Mouse (Mus musculus): ENCODE measurements at regions not wholly inside any gene's neighbourhood (a gene's known extent, or its start where the extent isn't known, plus 50 kb on each side); places are given as distances from the start of the nearest gene placed in this dataset.

- Histone ChIP-seq H3K9me3 (replicated peaks; ENCODE audit: control insufficient read depth, low read length) (no peaks in the 10 kb centered on the region), H3K9ac (ENCODE audit: low read length) (no peak overlapping the region), H3K36me3 (ENCODE audit: control insufficient read depth, insufficient read depth, low read length) (no peaks in the 10 kb centered on the region), H3K4me2 (ENCODE audit: low read depth, low read length) (no peak overlapping the region), H3K27me3 (ENCODE audit: control insufficient read depth, insufficient read depth, low read length) (no peaks in the 10 kb centered on the region), H3K4me1 (ENCODE audit: control insufficient read depth, insufficient read depth, low read length) (no peaks in the 10 kb centered on the region), H3K27ac (ENCODE audit: low read length) (no peak overlapping the region), H3K4me3 (replicated peaks; ENCODE audit: low read length) (no peak overlapping the region)
- WGBS, result 90% methylated on average over 3 of the region's 3 CpGs
- no peak for ATAC-seq (ENCODE audit: insufficient read depth, low FRiP score)
These were observed 332.6 kb downstream of the Fam49a start for GRCm38 (mm10) chr12:12594567-12594966.

- H3K27me3 ChIP-seq (ENCODE audit: control insufficient read depth, insufficient read depth, low read length), result no peaks in the 10 kb centered on the region
These were observed 331.4 kb downstream of the Fam49a start for GRCm38 (mm10) chr12:12593343-12593742.

GRCm38 (mm10) chr12:12590753-12591291, 328.9 kb downstream of the Fam49a start:
- H3K9ac ChIP-seq (ENCODE audit: low read length), result no peak overlapping the region
- no peak overlapping the region for H3K4me3 ChIP-seq (replicated peaks; ENCODE audit: low read length)
- no peak for ATAC-seq (ENCODE audit: insufficient read depth, low FRiP score)
- H3K27ac ChIP-seq (ENCODE audit: low read length), result no peak overlapping the region
- H3K4me2 ChIP-seq (ENCODE audit: low read depth, low read length), result no peak overlapping the region
- WGBS, result 74% methylated on average over 8 of the region's 8 CpGs
- H3K27me3 ChIP-seq (ENCODE audit: control insufficient read depth, insufficient read depth, low read length), result no peaks in the 10 kb centered on the region
- no peaks in the 10 kb centered on the region for H3K9me3 ChIP-seq (replicated peaks; ENCODE audit: control insufficient read depth, low read length)
- no peaks in the 10 kb centered on the region for H3K36me3 ChIP-seq (ENCODE audit: control insufficient read depth, insufficient read depth, low read length)
- H3K4me1 ChIP-seq (ENCODE audit: control insufficient read depth, insufficient read depth, low read length), result no peaks in the 10 kb centered on the region

More at GRCm38 (mm10) chr12:12593343-12593742, 331.4 kb downstream of the Fam49a start:
- Histone ChIP-seq H3K36me3 (ENCODE audit: control insufficient read depth, insufficient read depth, low read length) (no peaks in the 10 kb centered on the region), H3K9ac (ENCODE audit: low read length) (no peak overlapping the region), H3K27ac (ENCODE audit: low read length) (no peak overlapping the region), H3K4me1 (ENCODE audit: control insufficient read depth, insufficient read depth, low read length) (no peaks in the 10 kb centered on the region), H3K4me3 (replicated peaks; ENCODE audit: low read length) (no peak overlapping the region), H3K9me3 (replicated peaks; ENCODE audit: control insufficient read depth, low read length) (no peaks in the 10 kb centered on the region), H3K4me2 (ENCODE audit: low read depth, low read length) (no peak overlapping the region)
- ATAC-seq (ENCODE audit: insufficient read depth, low FRiP score), result no peak
- WGBS, result 88% methylated on average over 2 of the region's 2 CpGs

GRCm38 (mm10) chr12:12588771-12589370, 326.9 kb downstream of the Fam49a start:
- no peaks in the 10 kb centered on the region for H3K27me3 ChIP-seq (ENCODE audit: control insufficient read depth, insufficient read depth, low read length)
- H3K4me1 ChIP-seq (ENCODE audit: control insufficient read depth, insufficient read depth, low read length), result no peaks in the 10 kb centered on the region
- no peak overlapping the region for H3K4me3 ChIP-seq (replicated peaks; ENCODE audit: low read length)
- WGBS, result 70% methylated on average over 5 of the region's 5 CpGs
- no peaks in the 10 kb centered on the region for H3K9me3 ChIP-seq (replicated peaks; ENCODE audit: control insufficient read depth, low read length)
- no peak overlapping the region for H3K4me2 ChIP-seq (ENCODE audit: low read depth, low read length)
- H3K9ac ChIP-seq (ENCODE audit: low read length), result no peak overlapping the region
- ATAC-seq (ENCODE audit: insufficient read depth, low FRiP score), result no peak
- H3K27ac ChIP-seq (ENCODE audit: low read length), result no peak overlapping the region
- no peaks in the 10 kb centered on the region for H3K36me3 ChIP-seq (ENCODE audit: control insufficient read depth, insufficient read depth, low read length)

GRCm38 (mm10) chr12:12586436-12586835, 324.5 kb downstream of the Fam49a start:
- WGBS, result 75% methylated on average over 6 of the region's 6 CpGs
- H3K36me3 ChIP-seq (ENCODE audit: control insufficient read depth, insufficient read depth, low read length), result no peaks in the 10 kb centered on the region

GRCm38 (mm10) chr12:12581271-12582186, 319.6 kb downstream of the Fam49a start:
- Histone ChIP-seq H3K36me3 (ENCODE audit: control insufficient read depth, insufficient read depth, low read length) (no peaks in the 10 kb centered on the region), H3K27me3 (ENCODE audit: control insufficient read depth, insufficient read depth, low read length) (no peaks in the 10 kb centered on the region), H3K4me1 (ENCODE audit: control insufficient read depth, insufficient read depth, low read length) (peaks cover 6% of the 10 kb centered on the region; the same call in 1 of the 2 replicates), H3K4me2 (ENCODE audit: low read depth, low read length) (no peak overlapping the region), H3K4me3 (replicated peaks; ENCODE audit: low read length) (no peak overlapping the region), H3K9me3 (replicated peaks; ENCODE audit: control insufficient read depth, low read length) (no peaks in the 10 kb centered on the region), H3K9ac (ENCODE audit: low read length) (no peak overlapping the region), H3K27ac (ENCODE audit: low read length) (no peak overlapping the region)
- WGBS, result 25% methylated on average over 19 of the region's 19 CpGs
- peak; percentile 50; the same call in 1 of the 2 replicates for ATAC-seq (ENCODE audit: insufficient read depth, low FRiP score)

More at GRCm38 (mm10) chr12:12586436-12586835, 324.5 kb downstream of the Fam49a start:
- Histone ChIP-seq H3K4me3 (replicated peaks; ENCODE audit: low read length) (no peak overlapping the region), H3K4me2 (ENCODE audit: low read depth, low read length) (no peak overlapping the region), H3K27ac (ENCODE audit: low read length) (no peak overlapping the region), H3K9ac (ENCODE audit: low read length) (no peak overlapping the region), H3K27me3 (ENCODE audit: control insufficient read depth, insufficient read depth, low read length) (no peaks in the 10 kb centered on the region), H3K4me1 (ENCODE audit: control insufficient read depth, insufficient read depth, low read length) (peaks cover 4% of the 10 kb centered on the region; the same call in 1 of the 2 replicates), H3K9me3 (replicated peaks; ENCODE audit: control insufficient read depth, low read length) (no peaks in the 10 kb centered on the region)
- ATAC-seq (ENCODE audit: insufficient read depth, low FRiP score), result no peak

- H3K9me3 ChIP-seq (replicated peaks; ENCODE audit: control insufficient read depth, low read length), result no peaks in the 10 kb centered on the region
- H3K27me3 ChIP-seq (ENCODE audit: control insufficient read depth, insufficient read depth, low read length), result no peaks in the 10 kb centered on the region
- H3K9ac ChIP-seq (ENCODE audit: low read length), result no peak overlapping the region
- no peaks in the 10 kb centered on the region for H3K36me3 ChIP-seq (ENCODE audit: control insufficient read depth, insufficient read depth, low read length)
- no peak for ATAC-seq (ENCODE audit: insufficient read depth, low FRiP score)
- H3K4me1 ChIP-seq (ENCODE audit: control insufficient read depth, insufficient read depth, low read length), result peaks cover 6% of the 10 kb centered on the region; the same call in 1 of the 2 replicates
- H3K4me3 ChIP-seq (replicated peaks; ENCODE audit: low read length), result no peak overlapping the region
- 22% methylated on average over 8 of the region's 8 CpGs for WGBS
- H3K27ac ChIP-seq (ENCODE audit: low read length), result no peak overlapping the region
- no peak overlapping the region for H3K4me2 ChIP-seq (ENCODE audit: low read depth, low read length)
These were observed 318.8 kb downstream of the Fam49a start for GRCm38 (mm10) chr12:12580763-12581178.

- Histone ChIP-seq H3K9me3 (replicated peaks; ENCODE audit: control insufficient read depth, low read length) (no peaks in the 10 kb centered on the region), H3K36me3 (ENCODE audit: control insufficient read depth, insufficient read depth, low read length) (no peaks in the 10 kb centered on the region), H3K4me1 (ENCODE audit: control insufficient read depth, insufficient read depth, low read length) (peaks cover 6% of the 10 kb centered on the region; the same call in 1 of the 2 replicates), H3K27ac (ENCODE audit: low read length) (no peak overlapping the region), H3K4me2 (ENCODE audit: low read depth, low read length) (no peak overlapping the region), H3K4me3 (replicated peaks; ENCODE audit: low read length) (no peak overlapping the region), H3K27me3 (ENCODE audit: control insufficient read depth, insufficient read depth, low read length) (no peaks in the 10 kb centered on the region), H3K9ac (ENCODE audit: low read length) (no peak overlapping the region)
- 32% methylated on average over 7 of the region's 7 CpGs for WGBS
- ATAC-seq (ENCODE audit: insufficient read depth, low FRiP score), result no peak
These were observed 316.3 kb downstream of the Fam49a start for GRCm38 (mm10) chr12:12578278-12578677.

All from stomach, embryonic 16.5 days (tissue).